Mouse (Mus musculus): Measurements from ENCODE around the gene Nfkbid.
"Not testable (repeated sequence)": the region's sequence is repeated elsewhere in the genome, so short reads cannot be mapped to it uniquely, and the experiment has no call there.

The Nfkbid gene

GRCm38 (mm10) chr7:30464816-30465300 is 43.3 kb downstream of the Nfkbid start:
- no peak for DNase-seq (ENCODE audit: low spot score)

DNA sequence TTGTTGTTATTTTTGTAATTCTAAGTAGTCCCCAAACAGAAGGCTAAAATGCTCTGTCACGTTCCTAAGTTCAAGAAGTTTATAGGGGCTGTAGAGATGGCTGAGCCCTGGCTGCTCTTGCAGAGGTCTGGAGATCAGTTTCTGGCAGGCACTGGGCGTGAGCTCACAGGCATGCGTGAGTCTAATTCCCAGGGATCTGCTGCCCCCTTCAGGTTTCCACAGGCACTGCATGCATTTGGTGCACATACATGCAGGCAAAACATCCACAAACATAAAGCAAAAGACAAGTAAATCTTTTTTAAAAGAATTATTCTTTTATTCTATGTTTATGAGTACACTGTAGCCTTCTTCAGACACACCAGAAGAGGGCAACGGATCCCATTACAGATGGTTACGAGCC is 50.9 kb downstream of the Nfkbid start:
- peak; percentile 22 for DNase-seq (ENCODE audit: low spot score)

GRCm38 (mm10) chr7:30474999-30475398 is 53.5 kb downstream of the Nfkbid start:
- peak; percentile 81 for DNase-seq (ENCODE audit: low spot score)

DNA sequence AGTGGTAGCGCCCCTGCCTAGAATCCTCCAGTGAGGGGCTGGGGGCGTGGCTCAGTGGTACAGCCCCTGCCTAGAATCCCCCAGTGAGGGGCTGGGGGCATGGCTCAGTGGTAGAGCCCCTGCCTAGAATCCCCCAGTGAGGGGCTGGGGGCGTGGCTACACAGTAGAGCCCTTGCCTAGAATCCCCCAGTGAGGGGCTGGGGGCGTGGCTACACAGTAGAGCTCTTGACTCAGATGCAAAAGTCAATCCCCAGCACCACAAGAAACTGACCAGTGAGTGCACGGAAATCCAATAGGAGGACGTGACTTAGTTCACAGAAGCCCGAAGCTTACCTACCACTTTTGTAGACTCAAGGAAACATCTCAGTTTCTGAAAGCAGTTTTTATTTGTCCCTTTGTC is 54.6 kb downstream of the Nfkbid start:
- DNase-seq (ENCODE audit: low spot score), result not testable (repeated sequence)

DNA sequence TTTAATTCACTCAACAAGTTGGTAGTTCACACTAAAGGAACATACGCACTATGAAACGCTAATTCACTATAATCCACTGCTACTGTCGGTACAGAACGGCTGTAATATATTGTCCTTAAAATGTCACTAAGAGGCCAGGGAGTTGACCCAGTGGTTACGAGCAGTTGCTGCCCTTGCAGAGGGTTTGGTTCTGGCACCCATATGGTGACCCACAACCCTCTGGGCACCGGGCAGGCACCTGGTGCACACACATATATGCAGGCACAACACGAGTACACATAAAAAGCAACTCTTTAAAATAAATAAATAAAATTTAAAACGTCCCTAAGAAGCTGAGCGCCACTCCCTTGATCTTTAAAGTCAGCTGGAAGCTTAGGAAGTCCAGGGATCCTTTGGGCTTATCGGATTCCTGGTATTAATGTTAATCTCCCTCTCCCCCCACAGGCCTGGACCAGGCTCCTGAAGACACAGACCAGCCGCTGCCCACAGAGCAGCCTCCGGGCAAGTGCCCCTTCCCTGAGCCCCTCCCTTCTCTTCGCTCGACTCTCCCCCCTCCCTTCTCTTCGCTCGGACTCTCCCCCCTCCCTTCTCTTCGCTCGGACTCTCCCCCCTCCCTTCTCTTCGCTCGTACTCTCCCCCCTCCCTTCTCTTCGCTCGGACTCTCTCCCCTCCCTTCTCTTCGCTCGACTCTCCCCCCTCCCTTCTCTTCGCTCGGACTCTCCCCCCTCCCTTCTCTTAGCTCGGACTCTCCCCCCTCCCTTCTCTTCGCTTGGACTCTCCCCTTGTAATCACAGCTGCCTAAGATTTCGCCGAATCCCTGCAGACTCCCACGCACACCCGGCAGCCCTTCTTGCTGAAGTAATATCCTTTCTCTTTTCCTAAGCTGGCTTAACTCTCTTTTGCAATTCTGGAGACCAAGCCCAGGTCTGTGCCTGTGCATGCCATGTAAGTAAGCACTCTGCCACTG is 56.2 kb downstream of the Nfkbid start:
- DNase-seq (ENCODE audit: low spot score), result peak; percentile 78

All from yolk sac, embryonic 10.5 days (tissue).